Mouse (Mus musculus): ENCODE measurements around the gene Lysmd2. TPM values are rescaled to one million over a fixed set of nuclear protein-coding genes. Genes with fewer than 3 reads are reported as not detected.

Lysmd2 gene
- 38.1 and 41.3 TPM in 2 replicates for polyA plus RNA-seq (2014; fragmentation: Nextera tagmentation; extraction: Ambion mirVana)

DNA sequence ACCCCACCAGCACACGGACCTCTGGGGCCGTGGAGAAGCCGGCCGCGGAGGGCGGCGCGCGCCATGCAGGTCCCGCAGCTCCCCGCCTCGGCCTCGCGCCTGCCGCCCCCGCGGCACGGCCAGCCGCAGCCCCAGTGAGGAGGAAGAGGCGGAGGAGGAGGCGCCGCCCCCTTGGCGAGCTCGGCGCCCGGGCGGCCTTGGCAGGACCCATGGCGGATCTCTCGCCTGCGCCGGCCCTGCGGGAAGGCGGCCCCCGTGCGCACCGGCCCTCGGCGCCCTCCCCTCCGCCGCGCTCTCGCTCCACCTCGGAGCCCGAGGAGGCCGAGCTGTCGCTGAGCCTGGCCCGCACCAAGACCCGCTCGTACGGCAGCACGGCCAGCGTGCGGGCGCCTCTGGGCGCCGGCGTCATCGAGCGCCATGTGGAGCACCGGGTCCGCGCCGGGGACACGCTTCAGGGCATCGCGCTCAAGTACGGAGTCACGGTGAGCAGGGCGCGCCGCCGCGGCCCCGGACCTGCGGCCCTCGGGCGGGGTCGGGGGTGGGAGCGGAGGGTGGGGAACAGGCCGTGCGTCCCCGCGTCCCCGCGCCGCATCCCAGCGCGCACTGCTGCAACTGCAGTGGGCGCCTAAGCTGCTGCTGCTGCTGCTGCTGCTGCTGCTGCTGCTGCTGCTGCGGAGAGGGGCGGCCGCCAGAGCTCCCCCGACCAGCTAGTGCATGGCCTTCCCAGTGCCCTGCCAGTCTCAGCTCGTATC is at the start of gene Lysmd2:
Gene Lysmd2, plus strand, starts transcription at position 186 of the 752 bp plus-strand sequence.
- peak; percentile 67 for DNase-seq (ENCODE audit: low spot score)
- under 1% methylated on average over 70 of the region's 94 CpGs for WGBS
- Histone ChIP-seq H3K9ac (peak within 1 kb of the TSS; percentile 96), H3K9me3 (ENCODE audit: control insufficient read depth, low read length) (no peaks in the 10 kb centered on the region), H3K36me3 (replicated peaks; ENCODE audit: control insufficient read depth, insufficient read depth) (no peaks in the 10 kb centered on the region), H3K4me1 (replicated peaks; ENCODE audit: control insufficient read depth, insufficient read depth, low read length) (peaks cover 11% of the 10 kb centered on the region), H3K4me3 (replicated peaks; ENCODE audit: low read length) (peak within 1 kb of the TSS; percentile 86), H3K27me3 (ENCODE audit: control insufficient read depth, insufficient read depth, low read length) (no peaks in the 10 kb centered on the region), H3K27ac (peak within 1 kb of the TSS; percentile 98), H3K4me2 (replicated peaks) (peak within 1 kb of the TSS; percentile 95)
- ATAC-seq (ENCODE audit: low FRiP score): peak; percentile 87

GRCm38 (mm10) chr9:75579321-75579720 is 46.2 kb upstream of the Lysmd2 start:
- ATAC-seq (ENCODE audit: low FRiP score) (no peak), DNase-seq (ENCODE audit: low spot score) (no peak)
- 91% methylated on average over 6 of the region's 6 CpGs for WGBS
- no peak overlapping the region for H3K4me3 ChIP-seq (replicated peaks; ENCODE audit: low read length)
- no peak overlapping the region for H3K27ac ChIP-seq
- no peaks in the 10 kb centered on the region for H3K9me3 ChIP-seq (ENCODE audit: control insufficient read depth, low read length)
- H3K27me3 ChIP-seq (ENCODE audit: control insufficient read depth, insufficient read depth, low read length): no peaks in the 10 kb centered on the region
- no peak overlapping the region for H3K9ac ChIP-seq
- H3K4me1 ChIP-seq (replicated peaks; ENCODE audit: control insufficient read depth, insufficient read depth, low read length): no peaks in the 10 kb centered on the region
- H3K4me2 ChIP-seq (replicated peaks): no peak overlapping the region
- H3K36me3 ChIP-seq (replicated peaks; ENCODE audit: control insufficient read depth, insufficient read depth): peaks cover 98% of the 10 kb centered on the region

- Histone ChIP-seq H3K27me3 (ENCODE audit: control insufficient read depth, insufficient read depth, low read length) (no peaks in the 10 kb centered on the region), H3K4me1 (replicated peaks; ENCODE audit: control insufficient read depth, insufficient read depth, low read length) (no peaks in the 10 kb centered on the region), H3K4me3 (replicated peaks; ENCODE audit: low read length) (no peak overlapping the region), H3K36me3 (replicated peaks; ENCODE audit: control insufficient read depth, insufficient read depth) (peaks cover 98% of the 10 kb centered on the region), H3K27ac (no peak overlapping the region), H3K9ac (no peak overlapping the region), H3K9me3 (ENCODE audit: control insufficient read depth, low read length) (no peaks in the 10 kb centered on the region), H3K4me2 (replicated peaks) (no peak overlapping the region)
- no peak for ATAC-seq (ENCODE audit: low FRiP score)
- WGBS: 53% methylated on average over 7 of the region's 7 CpGs
- DNase-seq (ENCODE audit: low spot score): peak; percentile 49
Measured at GRCm38 (mm10) chr9:75581694-75582350, 43.7 kb upstream of the Lysmd2 start.

DNA sequence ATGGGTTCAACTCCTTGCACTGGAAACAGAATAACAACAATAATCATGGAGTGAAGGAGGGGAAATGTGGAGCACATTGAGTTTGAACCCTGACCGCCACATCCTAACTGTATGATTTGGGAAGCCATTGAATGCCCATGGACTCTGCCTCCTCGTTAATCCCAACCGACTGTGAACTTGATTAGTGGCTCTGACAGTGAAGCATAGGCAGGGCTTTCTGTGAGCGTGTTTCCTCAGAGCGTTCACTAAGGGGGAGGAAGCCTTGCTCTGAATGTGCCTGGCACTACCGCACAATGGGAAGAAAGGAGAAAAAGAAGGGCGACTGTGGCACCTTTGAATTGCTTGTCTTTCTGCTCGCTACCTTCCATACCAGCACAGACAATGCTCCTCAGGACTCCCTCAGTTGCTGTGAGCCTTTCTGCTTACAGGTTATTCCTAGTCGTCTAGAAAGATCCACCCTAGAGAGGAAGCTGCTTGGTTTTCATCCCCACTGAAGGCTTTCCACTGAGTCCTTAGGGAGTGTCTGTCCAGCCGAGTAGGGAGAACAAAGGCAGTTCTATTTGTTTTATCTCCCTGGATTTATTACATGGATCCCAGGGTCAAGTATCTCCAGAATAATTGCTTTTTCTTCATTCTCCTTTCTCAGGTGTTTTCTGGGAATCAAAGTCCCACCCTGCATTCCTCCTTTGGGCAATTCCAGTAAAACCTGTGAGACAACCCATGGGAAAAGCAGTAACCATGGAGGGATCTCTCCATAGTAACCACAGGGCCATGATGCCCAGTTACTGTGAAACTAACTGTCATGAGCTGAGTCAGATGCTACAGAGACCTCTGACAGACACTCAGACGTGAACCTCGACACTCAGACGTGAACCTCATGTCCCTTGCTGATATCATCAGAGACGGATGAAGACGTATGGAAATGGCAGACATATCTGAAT is 35.4 kb upstream of the Lysmd2 start:
- ATAC-seq (ENCODE audit: low FRiP score) (no peak), DNase-seq (ENCODE audit: low spot score) (no peak)
- 79% methylated on average over 15 of the region's 15 CpGs for WGBS
- peaks cover 97% of the 10 kb centered on the region for H3K36me3 ChIP-seq (replicated peaks; ENCODE audit: control insufficient read depth, insufficient read depth)
- H3K4me3 ChIP-seq (replicated peaks; ENCODE audit: low read length): no peak overlapping the region
- no peaks in the 10 kb centered on the region for H3K9me3 ChIP-seq (ENCODE audit: control insufficient read depth, low read length)
- H3K27me3 ChIP-seq (ENCODE audit: control insufficient read depth, insufficient read depth, low read length): no peaks in the 10 kb centered on the region
- no peaks in the 10 kb centered on the region for H3K4me1 ChIP-seq (replicated peaks; ENCODE audit: control insufficient read depth, insufficient read depth, low read length)
- no peak overlapping the region for H3K9ac ChIP-seq
- H3K4me2 ChIP-seq (replicated peaks): no peak overlapping the region
- no peak overlapping the region for H3K27ac ChIP-seq

GRCm38 (mm10) chr9:75593481-75593880 is 32.1 kb upstream of the Lysmd2 start:
- H3K9me3 ChIP-seq (ENCODE audit: control insufficient read depth, low read length): no peaks in the 10 kb centered on the region
- H3K4me2 ChIP-seq (replicated peaks): no peak overlapping the region
- peaks cover 77% of the 10 kb centered on the region for H3K36me3 ChIP-seq (replicated peaks; ENCODE audit: control insufficient read depth, insufficient read depth)
- no peak overlapping the region for H3K9ac ChIP-seq
- no peaks in the 10 kb centered on the region for H3K27me3 ChIP-seq (ENCODE audit: control insufficient read depth, insufficient read depth, low read length)
- H3K27ac ChIP-seq: 0 out of 2 replicates have a peak overlapping the region, but pooled peaks have one; percentile 9
- H3K4me1 ChIP-seq (replicated peaks; ENCODE audit: control insufficient read depth, insufficient read depth, low read length): no peaks in the 10 kb centered on the region
- 72% methylated on average over 5 of the region's 5 CpGs for WGBS
- DNase-seq (ENCODE audit: low spot score) (no peak), ATAC-seq (ENCODE audit: low FRiP score) (peak; percentile 44; the same call in 1 of the 2 replicates)
- H3K4me3 ChIP-seq (replicated peaks; ENCODE audit: low read length): no peak overlapping the region

GRCm38 (mm10) chr9:75597036-75597435 is 28.5 kb upstream of the Lysmd2 start:
- H3K36me3 ChIP-seq (replicated peaks; ENCODE audit: control insufficient read depth, insufficient read depth): peaks cover 41% of the 10 kb centered on the region

DNA sequence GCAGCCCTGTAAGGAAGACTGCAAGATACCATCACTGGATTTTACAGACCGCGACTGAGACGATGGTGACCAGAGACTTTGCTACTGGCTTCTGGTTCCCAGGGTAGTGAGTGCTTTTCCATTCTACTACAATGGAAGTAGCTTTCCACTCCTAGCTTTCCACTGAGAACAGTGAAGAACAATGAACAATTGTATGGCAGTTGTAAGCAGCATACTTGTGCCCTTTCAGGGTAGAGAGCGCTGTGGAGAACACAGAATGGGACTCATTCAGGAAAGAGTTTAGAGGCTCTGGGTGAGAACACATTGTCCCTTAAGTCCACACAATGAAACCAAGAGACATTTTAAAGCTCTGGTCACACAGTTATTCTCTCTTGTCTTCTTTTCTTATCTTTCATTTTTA is 27.9 kb upstream of the Lysmd2 start:
- no peaks in the 10 kb centered on the region for H3K9me3 ChIP-seq (ENCODE audit: control insufficient read depth, low read length)
- 73% methylated on average over 4 of the region's 4 CpGs for WGBS
- ATAC-seq (ENCODE audit: low FRiP score) (no peak), DNase-seq (ENCODE audit: low spot score) (no peak)
- H3K4me1 ChIP-seq (replicated peaks; ENCODE audit: control insufficient read depth, insufficient read depth, low read length): peaks cover 19% of the 10 kb centered on the region
- H3K27ac ChIP-seq: no peak overlapping the region
- peaks cover 36% of the 10 kb centered on the region for H3K36me3 ChIP-seq (replicated peaks; ENCODE audit: control insufficient read depth, insufficient read depth)
- H3K9ac ChIP-seq: no peak overlapping the region
- H3K4me3 ChIP-seq (replicated peaks; ENCODE audit: low read length): no peak overlapping the region
- H3K4me2 ChIP-seq (replicated peaks): no peak overlapping the region
- no peaks in the 10 kb centered on the region for H3K27me3 ChIP-seq (ENCODE audit: control insufficient read depth, insufficient read depth, low read length)

More at GRCm38 (mm10) chr9:75597036-75597435, 28.5 kb upstream of the Lysmd2 start:
- ATAC-seq (ENCODE audit: low FRiP score) (no peak), DNase-seq (ENCODE audit: low spot score) (no peak)
- no peaks in the 10 kb centered on the region for H3K27me3 ChIP-seq (ENCODE audit: control insufficient read depth, insufficient read depth, low read length)
- H3K4me2 ChIP-seq (replicated peaks): no peak overlapping the region
- H3K9ac ChIP-seq: no peak overlapping the region
- H3K4me1 ChIP-seq (replicated peaks; ENCODE audit: control insufficient read depth, insufficient read depth, low read length): peaks cover 19% of the 10 kb centered on the region
- no peak overlapping the region for H3K4me3 ChIP-seq (replicated peaks; ENCODE audit: low read length)
- 93% methylated on average over 13 of the region's 13 CpGs for WGBS
- no peaks in the 10 kb centered on the region for H3K9me3 ChIP-seq (ENCODE audit: control insufficient read depth, low read length)
- H3K27ac ChIP-seq: no peak overlapping the region

GRCm38 (mm10) chr9:75599191-75599841 is 26.2 kb upstream of the Lysmd2 start:
- H3K27ac ChIP-seq: peak overlapping the region; percentile 18; the same call in 1 of the 2 replicates
- 40% methylated on average over 5 of the region's 5 CpGs for WGBS
- H3K27me3 ChIP-seq (ENCODE audit: control insufficient read depth, insufficient read depth, low read length): no peaks in the 10 kb centered on the region
- ATAC-seq (ENCODE audit: low FRiP score): peak; percentile 92
- no peaks in the 10 kb centered on the region for H3K9me3 ChIP-seq (ENCODE audit: control insufficient read depth, low read length)
- no peak overlapping the region for H3K4me3 ChIP-seq (replicated peaks; ENCODE audit: low read length)
- H3K4me1 ChIP-seq (replicated peaks; ENCODE audit: control insufficient read depth, insufficient read depth, low read length): peaks cover 19% of the 10 kb centered on the region
- peak; percentile 81 for DNase-seq (ENCODE audit: low spot score)
- H3K4me2 ChIP-seq (replicated peaks): no peak overlapping the region
- no peak overlapping the region for H3K9ac ChIP-seq
- peaks cover 23% of the 10 kb centered on the region for H3K36me3 ChIP-seq (replicated peaks; ENCODE audit: control insufficient read depth, insufficient read depth)
